Mouse (Mus musculus) thymus, postnatal 10 days (tissue): ENCODE results near the gene Ranbp17.

Experiments
- DNase-seq, 2 experiments: peaks; one replicate each; pipeline ENCODE4 v3.0.0; 2021; ENCODE audit warnings: low spot score in 2 of 2

The Ranbp17 gene

GRCm38 (mm10) chr11:33404651-33405050, 108.9 kb downstream of the Ranbp17 start:
- no peak for DNase-seq

DNA sequence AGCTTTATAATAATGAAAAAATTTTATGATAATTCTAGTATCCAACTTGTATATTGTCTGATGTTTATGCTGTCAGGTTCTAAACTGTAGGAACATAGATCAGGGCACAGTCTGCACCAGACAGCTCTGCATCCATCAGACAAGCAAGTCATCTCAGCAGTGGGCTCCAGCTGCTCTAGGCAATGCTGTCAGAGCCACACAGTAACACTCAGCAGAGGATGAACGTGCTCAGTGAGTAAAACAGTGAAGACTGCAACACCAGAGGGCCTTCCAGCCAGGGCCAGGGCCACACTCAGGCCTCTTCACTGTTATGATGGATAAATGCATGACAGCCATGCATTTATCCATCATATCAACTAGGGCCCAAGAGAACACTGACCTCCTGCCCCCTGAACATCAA, 114.2 kb downstream of the Ranbp17 start:
- DNase-seq, result no peak

DNA sequence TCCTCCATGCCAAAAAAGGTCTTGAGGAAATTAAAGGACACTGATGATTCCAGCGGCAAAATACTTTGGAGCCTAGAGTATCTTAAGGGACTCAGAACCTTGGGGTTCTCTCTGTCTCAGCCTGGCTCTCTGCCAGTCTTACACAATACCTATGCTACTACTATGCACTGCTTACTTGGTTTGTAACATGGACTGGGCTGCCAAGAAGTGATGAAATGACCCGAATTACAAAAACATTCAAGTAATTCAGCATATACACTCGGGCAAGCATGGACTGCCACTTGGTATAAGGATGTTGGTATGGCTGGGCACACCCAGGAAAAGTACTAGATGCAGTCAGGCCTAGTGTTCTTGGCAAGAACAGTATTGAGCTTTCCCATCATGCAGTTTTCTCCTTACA, 114.8 kb downstream of the Ranbp17 start:
- DNase-seq, result no peak

DNA sequence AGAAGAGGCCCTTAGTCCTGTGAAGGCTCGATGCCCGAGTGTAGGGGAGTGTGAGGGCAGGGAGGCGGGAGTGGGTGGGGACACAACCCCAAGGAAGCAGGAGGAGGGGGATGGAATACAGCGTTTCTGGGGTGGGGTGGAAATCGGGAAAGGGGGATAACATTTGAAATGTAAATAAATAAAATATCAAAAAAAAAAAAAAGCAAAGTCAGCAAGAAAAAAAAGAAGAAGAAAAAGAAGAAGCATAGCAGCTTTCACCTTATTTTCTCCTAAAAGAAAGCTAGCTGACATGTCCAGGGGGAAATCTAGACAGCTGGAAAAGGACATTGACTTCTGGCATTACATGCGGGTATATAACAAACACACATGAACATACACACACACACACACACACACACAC, 117.3 kb downstream of the Ranbp17 start:
- DNase-seq, result no peak

DNA sequence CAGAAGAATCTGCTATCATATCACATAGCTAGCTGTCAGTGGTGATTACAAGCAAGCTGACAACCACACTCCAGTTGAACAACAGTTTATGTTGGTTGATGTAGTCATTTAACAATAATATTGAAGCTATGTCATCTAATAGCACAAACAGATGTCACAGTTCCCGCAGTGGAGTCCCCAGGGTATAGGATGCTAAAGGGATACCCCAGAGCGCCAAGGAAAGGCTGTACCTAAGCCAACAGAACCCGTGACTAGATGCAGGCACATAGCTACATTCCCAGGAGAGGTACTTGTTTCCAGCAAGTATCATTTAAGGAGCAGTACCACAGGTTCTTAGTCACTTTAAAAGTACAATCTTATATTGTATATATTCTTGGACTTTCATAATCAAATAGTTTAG, 119.5 kb downstream of the Ranbp17 start:
- DNase-seq, result no peak

DNA sequence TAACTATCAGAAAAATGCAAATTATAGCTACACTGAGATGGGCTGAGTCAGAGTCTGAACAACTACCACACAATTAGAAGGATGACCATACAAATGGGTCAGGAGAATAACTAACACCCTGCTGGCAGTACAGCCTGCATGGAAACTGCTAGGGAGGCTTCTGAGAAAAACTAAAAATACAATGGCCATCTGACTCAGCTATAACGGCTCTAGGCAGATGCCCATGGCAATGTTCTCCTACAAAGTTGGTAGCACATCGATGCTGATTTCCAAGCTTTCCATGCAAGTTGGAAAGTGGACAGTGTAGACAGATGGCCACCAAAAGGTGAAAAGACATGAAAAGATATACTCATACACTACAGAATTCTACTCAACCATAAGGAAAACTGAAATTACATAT, 124.9 kb downstream of the Ranbp17 start:
- DNase-seq, result no peak

- DNase-seq, result no peak
Observed at GRCm38 (mm10) chr11:33361867-33362266, 151.7 kb downstream of the Ranbp17 start.

- no peak for DNase-seq
Observed at GRCm38 (mm10) chr11:33349269-33349668, 164.3 kb downstream of the Ranbp17 start.

- no peak for DNase-seq
Observed at GRCm38 (mm10) chr11:33342061-33342460, 171.5 kb downstream of the Ranbp17 start.

- DNase-seq, result peak in 1 of 2 experiments; percentile 7
Observed at GRCm38 (mm10) chr11:33336552-33337121, 176.9 kb downstream of the Ranbp17 start.

DNA sequence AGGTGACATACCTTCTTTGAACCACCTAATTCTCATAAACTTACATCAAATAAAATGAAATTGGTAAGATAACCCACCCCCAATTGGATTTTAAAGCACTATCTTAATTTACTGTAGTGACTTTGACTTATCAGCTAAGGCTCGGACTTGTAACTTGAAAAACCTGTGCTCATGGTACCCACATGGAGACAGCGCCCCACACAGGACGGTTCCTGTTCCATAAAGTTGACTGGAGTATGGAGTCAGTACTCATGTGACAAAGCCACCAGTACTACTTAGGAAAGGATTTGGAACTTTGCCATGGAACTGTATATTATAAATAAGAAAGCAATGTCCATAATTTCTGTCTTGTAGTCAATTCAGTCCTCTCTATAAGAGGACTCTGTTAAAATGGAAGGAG, 177.9 kb downstream of the Ranbp17 start:
- DNase-seq, result no peak

- DNase-seq, result no peak
Observed at GRCm38 (mm10) chr11:33332137-33332536, 181.4 kb downstream of the Ranbp17 start.

GRCm38 (mm10) chr11:33319006-33319611, 194.4 kb downstream of the Ranbp17 start:
- DNase-seq, result no peak

DNA sequence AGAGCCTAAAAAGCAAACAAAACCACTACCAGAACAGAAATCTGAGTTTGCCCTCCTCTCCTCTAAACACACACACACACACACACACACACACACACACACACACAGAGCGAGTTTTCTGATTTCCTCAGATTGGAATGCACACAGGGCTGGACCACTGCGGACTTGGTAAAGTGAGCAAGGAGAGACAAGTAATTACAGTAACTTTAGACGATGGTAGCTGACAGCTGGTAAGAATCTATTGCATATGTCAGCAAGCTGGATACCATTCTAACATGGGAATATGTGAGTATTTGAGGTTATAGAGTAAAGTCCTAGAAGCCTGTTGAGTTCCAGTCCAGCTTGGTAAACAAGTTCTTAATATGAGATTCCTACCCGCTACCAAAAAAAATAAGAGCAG, 204.0 kb downstream of the Ranbp17 start:
- DNase-seq, result no peak

DNA sequence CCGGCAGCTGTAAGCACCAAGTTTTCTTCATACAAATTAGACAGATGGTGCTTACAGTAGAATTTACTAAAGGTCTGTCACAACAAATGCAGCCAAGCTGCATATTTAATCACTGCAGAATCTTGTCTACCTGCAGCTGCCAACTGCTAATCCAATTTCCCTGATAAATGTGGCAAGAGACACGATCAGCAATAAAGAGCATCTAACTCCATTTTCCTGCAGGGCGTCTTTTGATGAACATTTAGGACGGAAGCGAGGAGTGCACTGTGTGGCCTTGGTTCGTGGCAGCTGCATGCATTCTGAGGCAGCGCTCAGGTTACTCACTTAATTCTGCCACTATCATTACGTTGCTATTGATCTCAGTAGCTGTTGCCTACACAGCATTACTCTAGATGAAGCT, 212.7 kb downstream of the Ranbp17 start:
- no peak for DNase-seq

- DNase-seq, result no peak
Observed at GRCm38 (mm10) chr11:33299371-33299770, 214.2 kb downstream of the Ranbp17 start.

- no peak for DNase-seq
Observed at GRCm38 (mm10) chr11:33297121-33297520, 216.4 kb downstream of the Ranbp17 start.

GRCm38 (mm10) chr11:33295422-33295821, 218.1 kb downstream of the Ranbp17 start:
- no peak for DNase-seq

DNA sequence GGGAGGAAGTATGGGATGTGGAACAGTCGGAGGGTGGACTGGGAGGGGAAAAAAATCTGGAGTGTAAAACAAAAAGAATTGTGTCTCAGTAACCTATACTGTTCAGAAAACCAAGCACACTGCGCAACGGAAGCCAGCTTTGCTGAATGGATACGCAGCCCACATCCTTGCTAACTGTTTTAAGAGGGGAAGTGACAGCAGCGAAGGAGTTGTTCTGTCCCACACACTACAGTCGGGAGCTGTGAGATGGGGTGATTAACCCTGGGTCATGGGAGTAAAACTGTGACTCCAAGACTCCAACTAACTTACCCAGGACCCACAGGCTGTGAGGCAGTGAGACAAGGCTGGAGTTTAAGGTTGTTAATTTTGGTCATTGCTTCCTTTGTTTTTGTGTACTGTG, 219.5 kb downstream of the Ranbp17 start:
- DNase-seq, result no peak

- DNase-seq, result no peak
Observed at GRCm38 (mm10) chr11:33278571-33278970, 235.0 kb downstream of the Ranbp17 start.

GRCm38 (mm10) chr11:33276637-33277036, 236.9 kb downstream of the Ranbp17 start, which contains the start of gene Gm12117:
Gene Gm12117, minus strand, starts transcription at chr11:33276737.
- DNase-seq, result no peak

- no peak for DNase-seq
Observed at GRCm38 (mm10) chr11:33274816-33275215, 238.7 kb downstream of the Ranbp17 start.

GRCm38 (mm10) chr11:33274294-33274693, 239.3 kb downstream of the Ranbp17 start:
- DNase-seq, result no peak

- no peak for DNase-seq
Observed at GRCm38 (mm10) chr11:33240295-33240694, 273.3 kb downstream of the Ranbp17 start.
